Mouse (Mus musculus): ENCODE measurements around the gene Bmf. TPM values are rescaled to one million over a fixed set of nuclear protein-coding genes. Genes with fewer than 3 reads are reported as not detected.

The Bmf gene
- polyA plus RNA-seq, 1 experiment = 4.7 TPM

DNA sequence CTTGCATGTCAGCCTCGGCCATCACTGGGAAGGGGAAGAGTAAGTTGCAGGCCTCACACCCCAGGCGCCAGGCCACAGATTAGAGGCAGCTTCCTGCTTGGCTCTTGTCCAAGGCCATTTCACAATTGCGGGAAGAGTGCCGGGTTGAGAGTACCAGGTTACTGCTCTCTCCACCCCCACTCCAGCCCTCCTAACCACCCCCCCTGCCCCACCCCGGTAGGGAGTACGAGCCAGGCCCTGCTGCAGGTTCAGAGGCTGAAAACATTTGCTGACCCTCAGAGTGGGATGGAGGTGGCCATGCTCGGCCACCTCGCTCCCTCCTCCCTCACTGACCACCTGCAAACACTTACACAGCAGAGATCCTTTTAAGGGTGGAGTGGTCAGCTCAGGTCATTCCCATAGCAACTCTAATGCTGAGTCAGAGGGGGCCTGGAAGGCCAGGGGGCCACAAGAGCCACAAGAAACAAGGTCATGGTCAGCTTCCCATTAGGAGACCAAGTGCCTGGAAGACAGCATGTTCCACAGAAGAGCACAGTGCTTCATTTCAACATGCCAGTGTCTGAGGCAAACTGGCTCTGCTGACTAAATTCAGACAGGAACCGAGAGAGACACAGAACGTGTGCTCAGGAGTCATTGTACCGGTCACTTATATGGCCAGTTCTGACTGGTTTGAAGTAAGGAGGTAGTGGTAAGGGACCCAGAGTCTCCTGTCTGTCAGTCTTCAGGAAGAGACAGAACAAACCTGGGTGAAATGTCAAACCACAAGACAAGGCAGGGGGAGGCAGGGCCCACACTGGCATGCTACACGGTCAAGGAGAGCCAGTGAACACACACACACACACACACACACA is 59.0 kb downstream of the Bmf start:
- DNase-seq (ENCODE audit: low read depth, low spot score) = peak; percentile 84
- WGBS = 19% methylated on average over 12 of the region's 12 CpGs

DNA sequence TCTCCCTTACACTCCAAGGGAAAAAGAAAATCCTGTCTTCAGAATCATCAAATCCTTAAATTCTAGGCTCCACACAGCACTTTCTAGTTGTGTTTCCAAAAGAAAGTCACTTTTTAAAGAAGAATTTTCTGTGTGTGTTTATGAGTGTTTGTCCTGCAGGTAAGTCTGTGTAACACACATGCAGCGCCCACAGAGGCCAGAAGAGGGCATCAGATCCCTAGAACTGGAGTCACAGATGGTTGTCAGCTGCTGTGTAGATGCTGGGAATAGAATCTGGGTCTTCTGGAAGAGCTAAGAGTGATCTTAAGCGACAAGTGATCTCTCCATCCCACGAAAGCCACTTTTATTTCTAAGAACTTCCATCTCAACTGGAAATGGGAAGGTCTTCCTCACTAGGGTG is 61.7 kb downstream of the Bmf start:
- 86% methylated on average over 3 of the region's 3 CpGs for WGBS

DNA sequence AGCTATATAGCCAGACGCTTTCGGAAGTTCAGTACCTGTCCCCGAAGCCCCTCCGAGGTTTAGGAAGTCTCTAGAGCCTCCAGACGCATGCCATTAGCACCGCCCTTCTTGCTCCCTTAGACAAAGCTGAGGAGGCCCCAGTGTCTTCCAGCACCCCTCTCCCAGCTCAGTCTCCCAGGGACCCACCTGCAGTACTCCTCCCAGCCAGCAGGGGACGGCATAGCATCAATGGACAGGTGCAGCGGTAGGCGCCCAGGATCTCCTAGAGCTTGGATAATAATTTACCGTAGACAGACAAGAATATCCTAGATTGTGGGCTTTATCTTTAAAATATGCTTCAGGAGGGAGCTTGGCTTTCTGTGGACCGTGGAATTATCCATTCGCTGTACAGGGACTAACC is 62.6 kb downstream of the Bmf start:
- 18% methylated on average over 12 of the region's 12 CpGs for WGBS
- no peak for DNase-seq (ENCODE audit: low read depth, low spot score)

More for the DNA sequence above, 61.7 kb downstream of the Bmf start:
- DNase-seq (ENCODE audit: low read depth, low spot score) = no peak

DNA sequence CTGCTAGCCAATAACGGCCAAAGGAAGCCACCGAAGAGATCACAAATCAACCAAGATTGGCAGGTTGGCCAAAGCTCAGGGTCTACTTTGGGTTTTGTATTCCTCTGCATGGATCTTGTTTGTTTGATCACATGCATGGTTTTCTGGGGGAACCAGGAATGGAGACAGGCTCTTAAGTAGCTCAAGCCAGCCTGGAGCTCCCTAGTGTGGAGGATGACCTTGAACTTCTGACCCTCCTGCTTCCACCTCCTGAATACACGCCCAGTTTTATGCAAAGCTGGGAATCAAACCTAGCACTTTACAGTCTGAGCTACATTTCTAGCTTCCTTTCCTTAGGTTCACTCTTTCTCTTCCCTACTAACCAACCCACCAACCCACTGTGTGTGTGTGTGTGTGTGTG is 64.1 kb downstream of the Bmf start:
- DNase-seq (ENCODE audit: low read depth, low spot score) = no peak
- 70% methylated on average over 3 of the region's 3 CpGs for WGBS

DNA sequence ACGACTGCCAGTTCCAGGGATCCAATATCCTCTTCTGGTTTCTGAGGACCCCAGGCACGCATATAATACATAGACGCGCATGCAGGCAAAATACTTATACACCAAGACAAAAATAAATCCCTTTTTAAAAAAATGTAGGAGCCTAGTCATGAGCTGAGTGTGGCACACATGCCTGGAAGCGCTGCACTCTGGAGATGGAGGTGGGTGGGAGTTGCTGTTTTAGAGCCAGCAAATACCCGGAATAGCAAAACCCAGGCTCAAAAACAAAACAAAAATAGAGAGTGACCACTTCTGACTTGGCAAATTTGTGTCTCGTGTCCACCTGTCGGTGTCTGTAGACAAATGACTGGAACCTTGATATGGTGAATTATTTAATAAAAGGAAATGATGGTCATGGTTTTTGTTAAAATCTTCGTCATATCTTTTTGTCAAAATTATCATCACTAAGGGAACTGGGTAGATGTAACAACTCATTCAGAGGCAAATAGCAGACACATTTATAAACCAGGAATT is 65.0 kb downstream of the Bmf start:
- DNase-seq (ENCODE audit: low read depth, low spot score) = no peak
- WGBS = 84% methylated on average over 9 of the region's 9 CpGs

DNA sequence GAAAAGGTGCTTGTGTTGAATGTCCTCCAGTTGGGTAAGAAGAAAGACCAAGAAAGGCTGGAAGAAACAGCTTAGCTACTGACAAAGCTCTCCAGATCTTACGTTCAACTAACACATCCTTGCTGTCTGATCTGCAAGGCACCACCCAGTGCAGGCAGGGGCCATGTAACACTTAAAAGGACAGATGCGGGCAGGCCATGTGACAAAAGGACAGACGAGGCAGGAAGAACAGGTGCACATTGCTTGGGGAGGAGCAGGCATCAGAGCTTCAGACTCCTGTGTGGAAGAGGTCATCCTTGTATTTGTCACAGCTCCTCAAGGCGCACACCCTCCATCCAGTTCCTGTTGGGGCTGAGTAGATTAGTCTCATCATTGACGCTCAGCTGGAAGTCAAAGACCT is 66.5 kb downstream of the Bmf start:
- WGBS = 82% methylated on average over 5 of the region's 5 CpGs
- no peak for DNase-seq (ENCODE audit: low read depth, low spot score)

DNA sequence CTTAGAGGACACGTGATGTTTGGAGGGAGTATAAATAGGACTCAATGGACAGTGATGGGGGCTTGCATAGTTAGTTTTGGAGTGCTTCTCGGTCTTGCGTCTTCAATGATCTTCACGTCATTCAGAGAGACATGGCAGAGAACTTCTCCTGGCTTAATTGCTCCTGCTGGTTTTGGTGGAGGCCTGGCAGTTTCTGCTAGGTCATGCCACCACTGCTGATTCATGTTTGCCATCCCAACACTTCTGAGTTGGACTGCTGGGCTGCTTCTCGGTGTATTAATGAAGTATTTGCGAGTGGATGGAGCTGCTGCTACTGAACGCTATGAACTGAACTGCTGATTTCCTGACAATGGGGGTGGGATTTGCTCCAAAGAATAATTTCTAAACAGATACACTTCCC is 68.6 kb downstream of the Bmf start:
- 93% methylated on average over 7 of the region's 7 CpGs for WGBS
- DNase-seq (ENCODE audit: low read depth, low spot score) = no peak

DNA sequence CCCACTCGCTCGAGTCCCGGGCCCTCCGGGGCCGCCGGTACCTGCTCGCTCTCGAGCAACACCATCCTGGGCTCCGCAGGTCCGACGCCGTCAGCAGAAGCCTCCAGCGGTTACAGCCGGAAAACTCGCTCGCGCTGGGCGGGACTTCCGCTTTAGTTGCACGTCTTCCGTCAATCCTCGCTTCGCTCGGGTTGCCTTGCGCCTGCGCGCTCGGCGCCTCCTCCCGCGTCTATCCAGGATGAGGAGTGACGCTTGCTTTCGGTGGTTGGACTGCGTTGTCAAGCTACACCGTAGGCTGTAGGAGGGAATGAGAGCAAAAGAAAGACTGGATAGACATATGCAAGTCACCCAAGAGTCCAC is 70.0 kb downstream of the Bmf start, which contains the start of gene Srp14:
TSS of gene Srp14 (minus strand) at position 162 of the 360 bp plus-strand sequence.
- under 1% methylated on average over 35 of the region's 35 CpGs for WGBS
- peak; percentile 89 for DNase-seq (ENCODE audit: low read depth, low spot score)

DNA sequence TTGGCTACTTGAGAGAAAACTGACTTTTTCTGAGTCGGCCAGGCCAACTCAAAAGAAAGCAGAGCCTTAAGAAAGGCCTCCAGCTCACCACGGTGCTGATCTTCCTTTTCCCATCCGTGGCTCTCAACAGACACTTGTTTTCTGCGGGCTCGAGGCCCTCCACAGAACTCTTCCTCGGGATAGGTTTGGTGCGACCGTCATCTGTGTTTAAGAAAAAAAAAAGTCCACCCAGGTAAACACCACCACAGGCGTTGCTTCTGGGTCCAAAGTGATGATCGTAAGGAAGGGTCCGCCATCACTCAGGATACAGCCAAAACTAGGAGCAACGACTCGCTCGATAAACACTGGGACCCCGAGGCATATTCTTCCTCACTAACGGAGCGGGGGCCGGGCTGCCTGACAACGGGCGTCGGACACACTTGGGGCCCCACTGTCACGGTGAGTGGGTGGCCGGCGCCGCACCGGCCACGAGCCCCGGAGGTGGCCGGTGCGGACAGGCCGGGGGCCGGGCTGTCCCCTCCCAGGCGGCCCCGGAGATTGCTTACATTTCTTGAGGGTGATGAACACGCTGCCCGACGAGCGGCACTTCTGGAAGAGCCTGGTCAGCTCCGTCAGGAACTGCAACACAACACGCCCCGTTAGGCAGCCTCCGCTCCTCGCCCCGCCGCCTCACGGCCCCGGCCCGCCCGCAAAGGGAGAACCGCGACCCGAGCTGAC is 70.5 kb downstream of the Bmf start:
- 1% methylated on average over 51 of the region's 52 CpGs for WGBS
- DNase-seq (ENCODE audit: low read depth, low spot score) = no peak

Other genes starting within 250 kb of the Bmf start
- 0.27 and 0.35 TPM in 2 replicates for gene Gpr176, start 176.3 kb downstream of the Bmf start, polyA plus RNA-seq (2012; rRNA removed)
- 3.1 and 4.8 TPM in 2 replicates for gene Eif2ak4, start 161.1 kb downstream of the Bmf start, polyA plus RNA-seq (2012; rRNA removed)
- gene Srp14, start 70.0 kb downstream of the Bmf start, polyA plus RNA-seq (2012; rRNA removed) = 38.4 and 44.8 TPM in 2 replicates
- gene Bub1b, start 48.5 kb upstream of the Bmf start, polyA plus RNA-seq (2012; rRNA removed) = 12.4 and 14.2 TPM in 2 replicates
- 1.5 and 1.9 TPM in 2 replicates for gene Pak6, start 113.6 kb upstream of the Bmf start, polyA plus RNA-seq (2012; rRNA removed)
- 0.46 and 0.64 TPM in 2 replicates for gene Ankrd63, start 154.3 kb upstream of the Bmf start, polyA plus RNA-seq (2012; rRNA removed)
- 3.2 and 7.5 TPM in 2 replicates for gene Plcb2, start 178.8 kb upstream of the Bmf start, polyA plus RNA-seq (2012; rRNA removed)
- gene Inafm2, start 196.1 kb upstream of the Bmf start, polyA plus RNA-seq (2012; rRNA removed) = 9.0 and 9.5 TPM in 2 replicates
- 5.5 and 6.2 TPM in 2 replicates for gene Ccdc9b, start 213.0 kb upstream of the Bmf start, polyA plus RNA-seq (2012; rRNA removed)
- 2,336 and 2,390 TPM in 2 replicates for gene Phgr1, start 223.1 kb upstream of the Bmf start, polyA plus RNA-seq (2012; rRNA removed)
- gene Disp2, start 230.0 kb upstream of the Bmf start, polyA plus RNA-seq (2012; rRNA removed) = 2.8 and 3.1 TPM in 2 replicates

Measured in large intestine, adult 2 months (tissue).